Mouse (Mus musculus) hindbrain, embryonic 10.5 days (tissue): ENCODE data around the gene Plekhh2. TPM values are rescaled to one million over a fixed set of nuclear protein-coding genes. Genes with fewer than 3 reads are reported as not detected.

Experiments
- DNase-seq: peaks from one replicate; pipeline ENCODE4 v3.0.0-alpha.2; 2017; ENCODE audit warnings: low spot score
- H3K27ac ChIP-seq: fragments of 300-500 bp; sonication (generic); 2 replicates; pipeline ENCODE4 v1.5.1; 2016; ENCODE audit warnings: mild to moderate bottlenecking, moderate library complexity
- H3K27me3 ChIP-seq: fragments of 300-500 bp; sonication (generic); 2 replicates; pipeline ENCODE4 v1.6.1; 2016; ENCODE audit warnings: mild to moderate bottlenecking; ENCODE audit not compliant: poor library complexity, insufficient read depth, severe bottlenecking
- H3K36me3 ChIP-seq: fragments of 300-500 bp; sonication (generic); 2 replicates; pipeline ENCODE4 v1.6.1; 2016; ENCODE audit warnings: mild to moderate bottlenecking, moderate library complexity
- H3K4me1 ChIP-seq: fragments of 300-500 bp; sonication (generic); replicated peaks from 2 replicates; pipeline ENCODE4 v1.6.1; 2016; ENCODE audit warnings: mild to moderate bottlenecking
- H3K4me3 ChIP-seq: fragments of 300-500 bp; sonication (generic); 2 replicates; pipeline ENCODE4 v1.5.1; 2016; ENCODE audit warnings: mild to moderate bottlenecking, moderate library complexity
- H3K9me3 ChIP-seq: fragments of 300-500 bp; sonication (generic); 2 replicates; pipeline ENCODE4 v1.6.1; 2016; ENCODE audit warnings: mild to moderate bottlenecking, moderate library complexity
- WGBS: fragments of 180-500 bp; shearing (Covaris S2); methylation state at CpG from one replicate; pipeline ENCODE4 v1.1.7; 2016; 5-methylcytosine and 5-hydroxymethylcytosine counted together
- polyA plus RNA-seq: library from polyadenylated mRNA; unstranded; fragments of >200 nt; fragmentation: Nextera tagmentation; extraction: Ambion mirVana; gene quantifications from 2 replicates; pipeline ENCODE4 v1.2.1, GENCODE M21; 2016

Plekhh2 gene
- polyA plus RNA-seq, 1 experiment from 2014 or later = 3.1 TPM

- no peak overlapping the region for H3K4me3 ChIP-seq
- no peak overlapping the region for H3K27ac ChIP-seq
- DNase-seq = no peak
- H3K9me3 ChIP-seq = no peaks in the 10 kb centered on the region
- no peaks in the 10 kb centered on the region for H3K36me3 ChIP-seq
- no peaks in the 10 kb centered on the region for H3K4me1 ChIP-seq
- H3K27me3 ChIP-seq = no peaks in the 10 kb centered on the region
- 89% methylated on average over 10 of the region's 10 CpGs for WGBS
Measured at GRCm38 (mm10) chr17:84603709-84604420, 92.2 kb downstream of the Plekhh2 start.

- 55% methylated on average over 13 of the region's 13 CpGs for WGBS
- Histone ChIP-seq H3K4me1 (no peaks in the 10 kb centered on the region), H3K27ac (no peak overlapping the region), H3K9me3 (no peaks in the 10 kb centered on the region), H3K27me3 (no peaks in the 10 kb centered on the region), H3K4me3 (no peak overlapping the region), H3K36me3 (0 out of 2 replicates have a peak, but pooled peaks cover 3% of the 10 kb centered on the region)
- no peak for DNase-seq
Measured at GRCm38 (mm10) chr17:84606976-84607375, 95.3 kb downstream of the Plekhh2 start.

GRCm38 (mm10) chr17:84607617-84608016 is 95.9 kb downstream of the Plekhh2 start:
- Histone ChIP-seq H3K36me3 (0 out of 2 replicates have a peak, but pooled peaks cover 5% of the 10 kb centered on the region), H3K4me1 (no peaks in the 10 kb centered on the region), H3K27ac (0 out of 2 replicates have a peak overlapping the region, but pooled peaks have one; percentile 5), H3K9me3 (no peaks in the 10 kb centered on the region), H3K4me3 (no peak overlapping the region), H3K27me3 (no peaks in the 10 kb centered on the region)
- 72% methylated on average over 5 of the region's 5 CpGs for WGBS
- no peak for DNase-seq

DNA sequence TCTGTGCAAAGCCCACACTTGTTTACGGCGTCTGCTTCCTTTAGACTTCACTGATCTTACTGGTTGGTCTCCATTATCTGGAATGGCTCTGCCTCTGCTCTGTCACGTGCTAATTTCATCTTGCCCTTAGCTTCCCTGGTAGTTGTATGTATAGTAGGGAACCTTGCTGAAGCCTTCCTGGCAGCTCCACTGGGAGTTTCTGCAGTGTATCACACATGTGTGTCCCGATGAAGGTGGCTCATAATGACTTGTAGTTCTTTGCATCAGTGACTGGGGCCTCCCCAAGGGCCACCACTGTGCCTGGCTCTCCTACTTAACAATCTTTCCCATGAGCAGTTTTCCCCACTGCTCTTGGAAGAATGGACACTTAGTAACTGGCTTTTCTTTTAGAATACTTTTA is 96.9 kb downstream of the Plekhh2 start:
- H3K9me3 ChIP-seq = peaks cover 5% of the 10 kb centered on the region; the same call in 1 of the 2 replicates
- 90% methylated on average over 4 of the region's 4 CpGs for WGBS
- no peaks in the 10 kb centered on the region for H3K4me1 ChIP-seq
- no peaks in the 10 kb centered on the region for H3K27me3 ChIP-seq
- no peak overlapping the region for H3K4me3 ChIP-seq
- peaks cover 12% of the 10 kb centered on the region for H3K36me3 ChIP-seq
- no peak for DNase-seq
- H3K27ac ChIP-seq = no peak overlapping the region

DNA sequence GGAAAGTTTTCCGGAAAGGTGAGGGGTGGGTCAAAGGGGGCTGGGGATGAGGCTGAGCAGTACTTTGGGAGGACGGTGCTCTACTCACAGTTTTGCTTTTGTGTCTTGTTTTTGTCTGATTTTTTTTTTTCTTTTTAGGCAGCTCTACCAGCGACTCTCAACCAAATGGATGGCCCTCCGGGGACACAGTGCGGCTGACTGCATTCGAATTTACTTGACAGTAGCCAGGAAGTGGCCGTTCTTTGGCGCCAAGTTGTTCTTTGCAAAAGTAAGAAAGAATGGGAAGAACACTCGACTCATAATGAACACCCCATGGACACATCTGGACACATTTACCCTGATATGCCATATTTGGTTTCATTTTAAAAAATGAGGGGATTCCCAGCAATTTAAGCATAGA is 99.8 kb downstream of the Plekhh2 start:
- no peaks in the 10 kb centered on the region for H3K4me1 ChIP-seq
- no peaks in the 10 kb centered on the region for H3K27me3 ChIP-seq
- peaks cover 24% of the 10 kb centered on the region for H3K36me3 ChIP-seq
- H3K27ac ChIP-seq = no peak overlapping the region
- no peak overlapping the region for H3K4me3 ChIP-seq
- WGBS = 88% methylated on average over 9 of the region's 9 CpGs
- H3K9me3 ChIP-seq = peaks cover 13% of the 10 kb centered on the region
- no peak for DNase-seq

GRCm38 (mm10) chr17:84611971-84612370 is 100.3 kb downstream of the Plekhh2 start:
- Histone ChIP-seq H3K4me1 (no peaks in the 10 kb centered on the region), H3K36me3 (peaks cover 24% of the 10 kb centered on the region), H3K4me3 (no peak overlapping the region), H3K27me3 (no peaks in the 10 kb centered on the region), H3K9me3 (peaks cover 13% of the 10 kb centered on the region), H3K27ac (no peak overlapping the region)
- WGBS = 85% methylated on average over 7 of the region's 7 CpGs
- DNase-seq = no peak

DNA sequence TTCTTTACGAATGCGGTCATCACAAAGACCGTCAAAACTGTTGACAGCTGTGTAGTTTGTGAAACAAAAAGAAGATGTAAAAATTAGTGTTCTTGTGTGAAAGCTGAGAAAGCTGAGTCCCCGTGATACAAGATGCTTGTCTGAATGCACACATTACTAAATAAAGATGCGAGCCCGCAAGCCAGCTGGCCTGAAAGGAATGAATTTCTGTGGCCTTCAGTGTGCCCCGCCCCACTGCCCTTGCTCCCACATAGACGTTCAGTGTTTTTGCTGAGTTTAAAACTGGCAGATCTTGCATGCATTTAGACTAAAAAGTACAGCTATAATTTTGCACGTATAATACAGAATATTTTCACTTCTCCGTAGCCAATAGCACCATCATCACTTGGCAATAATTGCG is 104.1 kb downstream of the Plekhh2 start:
- no peak for DNase-seq
- H3K27ac ChIP-seq = no peak overlapping the region
- peaks cover 13% of the 10 kb centered on the region for H3K9me3 ChIP-seq
- H3K4me1 ChIP-seq = peaks cover 13% of the 10 kb centered on the region
- peaks cover 24% of the 10 kb centered on the region for H3K36me3 ChIP-seq
- H3K27me3 ChIP-seq = no peaks in the 10 kb centered on the region
- no peak overlapping the region for H3K4me3 ChIP-seq
- WGBS = 89% methylated on average over 11 of the region's 11 CpGs

- Histone ChIP-seq H3K27ac (no peak overlapping the region), H3K4me3 (no peak overlapping the region), H3K27me3 (no peaks in the 10 kb centered on the region), H3K36me3 (peaks cover 24% of the 10 kb centered on the region), H3K4me1 (peaks cover 13% of the 10 kb centered on the region), H3K9me3 (peaks cover 13% of the 10 kb centered on the region)
- WGBS = 87% methylated on average over 6 of the region's 6 CpGs
- DNase-seq = no peak
Measured at GRCm38 (mm10) chr17:84616526-84617074, 104.9 kb downstream of the Plekhh2 start.

GRCm38 (mm10) chr17:84617953-84618352 is 106.3 kb downstream of the Plekhh2 start:
- no peak for DNase-seq
- H3K36me3 ChIP-seq = peaks cover 18% of the 10 kb centered on the region

DNA sequence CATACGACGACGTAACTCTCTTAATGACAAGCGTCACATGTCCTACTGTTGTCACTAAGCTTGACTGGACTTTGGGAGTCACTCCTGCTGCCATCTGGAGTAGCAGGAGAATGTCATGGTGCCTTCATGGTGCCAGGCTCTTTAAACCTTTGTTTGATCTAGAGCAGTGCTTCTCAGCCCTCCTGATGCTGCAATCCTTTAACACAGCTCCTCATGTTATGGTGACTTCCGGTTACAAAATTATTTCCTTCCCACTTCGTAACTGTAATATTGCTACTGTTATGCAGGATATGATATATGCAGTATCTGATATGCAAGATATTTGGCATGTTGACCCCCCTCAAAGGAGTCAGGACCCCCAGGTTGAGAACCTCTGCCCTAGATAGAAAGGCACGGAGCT is 107.4 kb downstream of the Plekhh2 start:
- H3K4me1 ChIP-seq = peaks cover 13% of the 10 kb centered on the region
- no peaks in the 10 kb centered on the region for H3K27me3 ChIP-seq

More at GRCm38 (mm10) chr17:84617953-84618352, 106.3 kb downstream of the Plekhh2 start:
- peaks cover 13% of the 10 kb centered on the region for H3K9me3 ChIP-seq
- H3K27ac ChIP-seq = no peak overlapping the region
- peaks cover 13% of the 10 kb centered on the region for H3K4me1 ChIP-seq
- WGBS = 91% methylated on average over 6 of the region's 6 CpGs
- H3K27me3 ChIP-seq = no peaks in the 10 kb centered on the region
- H3K4me3 ChIP-seq = no peak overlapping the region

GRCm38 (mm10) chr17:84620076-84620475 is 108.4 kb downstream of the Plekhh2 start:
- Histone ChIP-seq H3K4me1 (peaks cover 13% of the 10 kb centered on the region), H3K27me3 (no peaks in the 10 kb centered on the region), H3K9me3 (peaks cover 7% of the 10 kb centered on the region; the same call in 1 of the 2 replicates), H3K4me3 (no peak overlapping the region), H3K36me3 (no peaks in the 10 kb centered on the region), H3K27ac (no peak overlapping the region)
- no peak for DNase-seq
- 83% methylated on average over 3 of the region's 3 CpGs for WGBS

More for the DNA sequence above, 107.4 kb downstream of the Plekhh2 start:
- H3K4me3 ChIP-seq = no peak overlapping the region
- 91% methylated on average over 7 of the region's 7 CpGs for WGBS
- H3K36me3 ChIP-seq = peaks cover 6% of the 10 kb centered on the region
- peaks cover 10% of the 10 kb centered on the region; the same call in 1 of the 2 replicates for H3K9me3 ChIP-seq
- no peak for DNase-seq
- H3K27ac ChIP-seq = no peak overlapping the region

GRCm38 (mm10) chr17:84620610-84621009 is 108.9 kb downstream of the Plekhh2 start:
- WGBS = 85% methylated on average over 6 of the region's 6 CpGs
- no peaks in the 10 kb centered on the region for H3K27me3 ChIP-seq
- no peak for DNase-seq

DNA sequence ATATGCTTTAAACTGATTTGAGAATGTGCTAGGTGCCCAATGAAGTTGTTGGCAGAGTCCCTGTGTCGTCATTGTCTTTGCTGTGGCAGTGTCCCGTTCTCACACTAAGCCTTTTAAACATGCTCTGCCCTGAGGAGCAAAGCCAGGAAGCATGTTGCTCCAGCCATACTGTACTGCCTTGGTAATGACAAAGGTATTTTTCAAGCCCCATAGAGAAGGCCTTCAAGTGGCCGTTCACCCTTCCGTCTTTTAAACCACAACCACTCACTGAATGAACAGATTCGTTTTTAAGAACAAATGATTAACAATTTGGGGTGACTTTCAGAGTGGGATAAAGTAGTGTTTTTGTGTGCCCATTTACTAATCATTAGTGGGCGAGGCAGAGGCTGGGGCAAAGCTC is 109.5 kb downstream of the Plekhh2 start:
- Histone ChIP-seq H3K27ac (no peak overlapping the region), H3K4me1 (peaks cover 13% of the 10 kb centered on the region), H3K27me3 (no peaks in the 10 kb centered on the region), H3K36me3 (no peaks in the 10 kb centered on the region), H3K4me3 (no peak overlapping the region), H3K9me3 (peaks cover 7% of the 10 kb centered on the region; the same call in 1 of the 2 replicates)
- DNase-seq = no peak
- WGBS = 93% methylated on average over 6 of the region's 6 CpGs

More at GRCm38 (mm10) chr17:84620610-84621009, 108.9 kb downstream of the Plekhh2 start:
- H3K27ac ChIP-seq = no peak overlapping the region
- no peaks in the 10 kb centered on the region for H3K36me3 ChIP-seq
- no peak overlapping the region for H3K4me3 ChIP-seq
- H3K9me3 ChIP-seq = peaks cover 7% of the 10 kb centered on the region; the same call in 1 of the 2 replicates
- peaks cover 13% of the 10 kb centered on the region for H3K4me1 ChIP-seq
